Mouse (Mus musculus) megakaryocyte-erythroid progenitor cell, adult 5-6 weeks (primary cell): ENCODE measurements around the gene Tubgcp6. TPM values are rescaled to one million over a fixed set of nuclear protein-coding genes. Genes with fewer than 3 reads are reported as not detected.
A peak's percentile ranks its signal among the peaks of the same experiment; 100 is the strongest.

Experiments
- ATAC-seq: replicated peaks from 2 replicates; pipeline ENCODE4 v1.8.0; 2016; ENCODE audit warnings: mild to moderate bottlenecking, inconsistent platforms; ENCODE audit not compliant: severe bottlenecking, poor library complexity, low FRiP score, low TSS enrichment
- total RNA-seq, 2 experiments: library from RNA; stranded (forward) in 1 of 2; stranded (reverse) in 1 of 2; fragments of 200-1000, 215-1000 nt in 1 of 2; fragments of >200 nt in 1 of 2; fragmentation: Nextera tagmentation in 1 of 2; gene quantifications; 2 replicates each; pipeline ENCODE4 v1.2.3; 2014 to 2017

Gene Tubgcp6
- 34.1 and 39.1 TPM in 2 replicates for total RNA-seq (2014; fragmentation: Nextera tagmentation)
- total RNA-seq (2017): 14.7 and 22.4 TPM in 2 replicates

GRCm38 (mm10) chr15:89122649-89123366, at the start of gene Tubgcp6:
Gene Tubgcp6, minus strand, starts transcription at chr15:89123112.
- ATAC-seq: peak; percentile 87

DNA sequence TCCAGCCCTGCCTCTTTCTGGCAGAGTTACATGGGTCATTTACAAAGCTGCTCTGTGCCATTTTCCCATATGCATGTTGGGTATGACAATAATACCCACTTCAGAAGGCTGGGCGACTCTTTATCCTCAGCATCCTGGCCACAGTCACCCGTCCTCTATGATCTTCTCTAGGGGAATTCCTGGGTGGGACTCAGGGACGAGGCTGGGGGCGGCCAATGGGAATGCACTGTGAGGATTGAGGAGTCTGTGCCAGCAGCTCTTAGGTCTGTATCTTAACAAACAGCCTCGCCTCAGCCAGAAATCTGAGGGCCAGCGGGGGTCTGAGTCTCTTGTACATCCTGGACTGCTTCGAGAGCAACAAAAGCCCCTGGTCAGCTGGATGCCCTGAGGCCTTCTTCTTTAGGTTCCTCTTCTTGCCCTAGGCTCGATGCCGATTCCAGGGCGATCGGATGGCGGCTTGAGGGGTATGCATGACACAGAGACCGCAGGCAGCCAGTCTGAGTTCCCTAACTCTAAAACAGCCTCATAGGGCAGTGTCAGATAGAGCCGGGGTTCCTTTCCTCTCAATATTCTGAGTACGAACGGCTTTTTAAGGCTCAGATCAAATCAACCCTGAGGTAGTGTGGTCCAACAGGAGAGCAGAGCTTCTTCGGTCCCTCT, 49.5 kb upstream of the Tubgcp6 start:
- no peak for ATAC-seq

- ATAC-seq: no peak
Observed at GRCm38 (mm10) chr15:89171526-89172051, 48.7 kb upstream of the Tubgcp6 start.

- ATAC-seq: no peak
Observed at GRCm38 (mm10) chr15:89170102-89170501, 47.2 kb upstream of the Tubgcp6 start.

- ATAC-seq: no peak
Observed at GRCm38 (mm10) chr15:89169431-89169830, 46.5 kb upstream of the Tubgcp6 start.

DNA sequence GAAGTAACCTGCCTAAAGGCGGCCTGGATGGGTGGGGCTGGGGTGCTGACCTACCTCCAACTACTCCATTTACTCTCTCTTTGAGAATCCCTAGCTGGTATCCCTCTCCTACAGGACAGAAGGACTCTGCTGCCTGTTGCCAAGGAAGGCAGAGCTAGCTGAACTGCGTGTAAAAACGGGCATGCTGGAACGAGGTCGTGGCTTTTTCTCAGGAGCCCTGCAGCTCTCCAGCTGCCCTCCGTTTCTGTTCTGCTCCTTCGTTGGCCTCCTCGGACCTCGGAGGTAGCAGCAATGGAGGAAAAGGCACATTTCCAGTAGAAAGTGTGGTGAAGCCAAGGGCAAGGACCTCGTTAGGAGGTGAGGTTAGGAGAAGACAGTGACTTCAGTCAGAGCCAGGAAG, 46.0 kb upstream of the Tubgcp6 start:
- no peak for ATAC-seq

- ATAC-seq: no peak
Observed at GRCm38 (mm10) chr15:89165478-89165877, 42.6 kb upstream of the Tubgcp6 start.

DNA sequence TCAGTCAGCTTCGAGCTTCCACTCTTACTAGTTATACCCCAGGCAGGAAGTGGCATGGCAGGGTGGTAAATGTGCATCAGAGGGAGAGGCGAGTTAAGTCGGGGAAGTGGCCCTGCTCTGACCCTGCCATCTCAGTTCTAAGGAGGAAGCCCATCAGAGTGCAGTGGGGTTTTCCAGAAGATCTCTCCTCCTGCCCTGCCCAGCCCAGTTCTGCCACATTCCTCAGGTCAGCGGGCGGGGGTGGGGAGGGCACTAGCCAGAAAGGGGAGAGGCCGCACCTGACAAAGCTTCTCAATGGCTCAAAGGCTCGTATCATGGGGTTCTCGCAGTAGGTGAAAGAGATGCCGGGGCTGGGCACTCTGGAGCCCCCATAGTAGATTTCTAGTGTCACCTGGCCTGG, 38.5 kb upstream of the Tubgcp6 start:
- no peak for ATAC-seq

DNA sequence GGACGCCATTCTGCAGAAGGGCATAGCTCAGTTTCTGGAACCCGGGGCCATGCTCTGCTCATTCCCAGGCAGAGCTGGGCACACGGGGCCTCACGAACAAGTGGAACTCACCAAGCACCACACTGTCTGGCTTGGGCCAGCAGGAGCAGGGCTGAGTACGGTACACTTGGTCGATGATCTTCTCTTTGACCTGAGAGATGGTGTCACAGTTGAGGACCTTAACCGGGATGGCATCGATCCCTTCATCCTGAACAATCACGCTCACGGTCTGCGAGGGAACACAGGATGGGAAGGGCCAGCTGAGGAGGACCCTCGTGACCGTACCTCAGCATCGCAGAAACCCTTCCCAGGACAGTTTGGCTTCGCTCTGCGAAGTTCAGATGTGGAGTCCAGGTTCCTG, 35.6 kb upstream of the Tubgcp6 start:
- no peak for ATAC-seq

GRCm38 (mm10) chr15:89157954-89158353, 35.0 kb upstream of the Tubgcp6 start:
- ATAC-seq: peak; percentile 77

GRCm38 (mm10) chr15:89152312-89152711, 29.4 kb upstream of the Tubgcp6 start:
- no peak for ATAC-seq

DNA sequence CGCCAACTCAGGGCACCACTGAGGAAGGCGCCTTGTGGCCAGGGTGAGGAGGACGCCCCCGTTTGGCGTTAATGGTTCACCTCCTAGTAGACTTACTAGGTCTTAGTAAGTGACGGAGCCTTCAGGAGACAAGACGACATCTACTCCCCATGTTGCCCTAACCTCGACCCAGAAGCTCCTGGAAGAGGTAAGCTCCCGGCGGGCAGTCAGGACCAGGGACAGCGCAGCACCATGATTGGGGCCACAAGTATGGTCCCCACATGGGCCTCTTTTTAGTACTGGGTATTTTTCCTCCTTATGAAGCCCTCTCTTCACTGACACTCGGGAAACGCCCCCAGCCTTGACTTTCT, 27.1 kb upstream of the Tubgcp6 start:
- peak; percentile 79 for ATAC-seq

GRCm38 (mm10) chr15:89149271-89150040, 26.5 kb upstream of the Tubgcp6 start, which contains the start of gene Mapk11:
Gene Mapk11, minus strand, starts transcription at chr15:89149628.
- ATAC-seq: no peak

GRCm38 (mm10) chr15:89148496-89149270, 25.8 kb upstream of the Tubgcp6 start:
- ATAC-seq: no peak

GRCm38 (mm10) chr15:89147895-89148294, 25.0 kb upstream of the Tubgcp6 start:
- ATAC-seq: no peak

- no peak for ATAC-seq
Observed at GRCm38 (mm10) chr15:89147456-89147855, 24.5 kb upstream of the Tubgcp6 start.

DNA sequence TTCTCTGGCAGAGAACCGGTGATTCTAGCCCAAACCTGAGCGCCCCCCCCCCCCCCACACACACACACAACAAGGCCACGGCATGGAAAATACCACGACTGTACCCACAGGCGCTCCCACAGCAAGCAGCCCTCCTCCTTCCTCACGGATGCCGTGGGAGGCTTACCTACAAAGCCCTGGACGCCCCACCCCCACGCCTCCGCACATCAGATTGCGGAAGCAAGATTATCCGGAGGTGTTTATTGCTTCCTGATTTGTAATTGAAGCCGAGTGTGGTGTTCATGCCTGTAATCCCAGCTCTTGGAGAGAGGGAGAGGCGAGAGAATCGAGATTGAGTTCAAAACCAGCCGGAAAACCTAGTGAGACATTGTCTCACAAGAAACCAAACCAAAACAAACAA, 24.1 kb upstream of the Tubgcp6 start:
- no peak for ATAC-seq

DNA sequence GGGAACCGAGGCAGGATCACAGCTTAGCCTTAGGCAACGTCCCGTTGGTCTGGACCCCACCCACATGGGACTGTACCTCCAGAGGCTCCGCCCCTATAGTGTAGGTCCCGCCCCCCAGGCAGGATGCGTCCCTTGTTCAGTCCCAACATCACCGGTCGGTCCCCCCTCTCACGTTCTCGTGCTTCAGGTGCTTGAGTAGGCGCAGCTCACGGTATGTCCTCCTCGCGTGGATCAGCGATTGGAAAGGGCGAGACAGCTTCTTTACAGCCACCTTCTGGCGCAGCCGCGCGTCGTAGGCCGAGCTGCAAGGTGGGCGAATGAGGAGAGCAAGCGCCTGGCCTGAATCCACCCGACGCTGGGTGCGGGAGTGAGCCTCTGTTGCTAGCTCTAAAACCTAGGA, 23.6 kb upstream of the Tubgcp6 start:
- 0 out of 2 replicates have a peak, but pooled peaks have one; percentile 25 for ATAC-seq

DNA sequence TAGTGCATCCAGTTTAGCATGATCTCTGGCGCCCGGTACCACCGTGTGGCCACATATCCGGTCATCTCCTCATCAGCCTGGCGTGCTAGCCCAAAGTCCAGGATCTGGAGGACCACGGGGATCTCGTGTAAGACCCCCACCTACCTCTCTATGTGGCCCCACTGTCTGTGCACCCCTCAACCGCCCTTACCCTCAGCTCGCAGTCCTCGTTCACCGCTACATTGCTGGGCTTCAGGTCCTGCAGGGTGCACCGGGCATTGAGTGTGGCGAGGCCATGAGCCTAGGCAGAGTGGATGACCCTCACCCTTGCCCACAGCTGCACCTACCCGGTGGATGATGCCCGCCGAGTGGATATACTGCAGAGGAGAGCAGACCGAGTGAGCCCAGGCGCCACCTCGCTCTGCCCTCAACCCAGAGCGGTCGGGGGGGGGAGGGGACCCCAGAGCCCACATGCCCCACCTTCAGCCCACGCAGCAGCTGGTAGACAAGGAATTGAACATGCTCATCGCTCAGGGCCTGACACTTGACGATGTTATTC, 23.0 kb upstream of the Tubgcp6 start:
- ATAC-seq: no peak
